Mouse (Mus musculus): Measurements from ENCODE around the gene Mpped1.

DNA sequence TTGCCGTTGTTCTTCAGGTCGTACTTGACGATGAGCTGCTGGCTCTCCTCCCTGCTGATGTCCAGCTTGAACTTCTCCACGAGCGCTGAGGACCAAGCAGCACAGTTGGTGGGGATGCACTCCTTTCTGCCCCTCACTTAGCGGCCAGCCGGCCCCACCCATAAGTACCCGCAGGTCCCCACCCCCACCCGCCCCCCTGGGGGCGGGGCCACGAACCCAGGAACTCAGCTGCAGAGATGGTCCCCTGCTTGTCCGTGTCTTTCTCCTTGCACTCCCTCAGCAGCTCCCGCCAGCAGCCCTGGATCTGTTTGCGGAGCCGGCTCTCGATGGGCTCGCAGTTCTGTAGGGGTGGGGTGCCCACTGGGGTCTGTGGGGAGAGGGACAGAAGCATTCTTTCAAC is 91.7 kb downstream of the Mpped1 start:
- TF ChIP-seq CTCF (IDR thresholded peaks at IDR 0.05; ENCODE audit: control insufficient read depth, insufficient read depth, insufficient read length) (no peak), CEBPB (IDR thresholded peaks at IDR 0.05; ENCODE audit: low read depth) (no peak), USF1 (IDR thresholded peaks at IDR 0.05; ENCODE audit: low read depth) (no peak), MYOG (IDR thresholded peaks at IDR 0.05; ENCODE audit: control insufficient read depth, extremely low read depth, insufficient read length) (no peak)
